Mouse (Mus musculus): ENCODE results near the gene 2610042L04Rik. TPM values are rescaled to one million over a fixed set of nuclear protein-coding genes. Genes with fewer than 3 reads are reported as not detected.
"Not testable (repeated sequence)": the region's sequence is repeated elsewhere in the genome, so short reads cannot be mapped to it uniquely, and the experiment has no call there.

2610042L04Rik gene
- polyA plus RNA-seq (2014; fragmentation: Nextera tagmentation; extraction: Ambion mirVana) = 0.63 and 0.75 TPM in 2 replicates

GRCm38 (mm10) chr14:4334476-4335080 is at the start of gene 2610042L04Rik:
Gene 2610042L04Rik, plus strand, starts transcription at chr14:4334763.
- not testable (repeated sequence) for H3K36me3 ChIP-seq (ENCODE audit: control insufficient read depth, insufficient read depth, low read length); H3K27ac ChIP-seq (ENCODE audit: low read depth, low read length); H3K27me3 ChIP-seq (ENCODE audit: control insufficient read depth, insufficient read depth, low read length); ATAC-seq (replicated peaks; ENCODE audit: low FRiP score); H3K4me1 ChIP-seq (replicated peaks; ENCODE audit: control insufficient read depth, insufficient read depth, low read length); H3K9me3 ChIP-seq (ENCODE audit: control insufficient read depth, low read length)
- H3K4me3 ChIP-seq (ENCODE audit: low read depth, low read length) = peak within 1 kb of the TSS; percentile 36
- peak within 1 kb of the TSS; percentile 63 for H3K4me2 ChIP-seq (ENCODE audit: low read depth, low read length, severe bottlenecking)
- DNase-seq (ENCODE audit: low spot score) = peak; percentile 59
- H3K9ac ChIP-seq (ENCODE audit: low read length) = peak within 1 kb of the TSS; percentile 51
- 3% methylated on average over 18 of the region's 48 CpGs for WGBS

- not testable (repeated sequence) for H3K4me1 ChIP-seq (replicated peaks; ENCODE audit: control insufficient read depth, insufficient read depth, low read length); H3K9ac ChIP-seq (ENCODE audit: low read length); H3K36me3 ChIP-seq (ENCODE audit: control insufficient read depth, insufficient read depth, low read length); H3K27ac ChIP-seq (ENCODE audit: low read depth, low read length); H3K4me3 ChIP-seq (ENCODE audit: low read depth, low read length); H3K9me3 ChIP-seq (ENCODE audit: control insufficient read depth, low read length); H3K4me2 ChIP-seq (ENCODE audit: low read depth, low read length, severe bottlenecking); DNase-seq (ENCODE audit: low spot score); ATAC-seq (replicated peaks; ENCODE audit: low FRiP score); H3K27me3 ChIP-seq (ENCODE audit: control insufficient read depth, insufficient read depth, low read length)
- no CpG with 5 or more reads among the region's 1 CpGs for WGBS
Observed at GRCm38 (mm10) chr14:4316983-4317382, 17.6 kb upstream of the 2610042L04Rik start, which contains the start of gene Gm3149. Gene Gm3149, plus strand, starts transcription at chr14:4317283.

- not testable (repeated sequence) for DNase-seq (ENCODE audit: low spot score); H3K27me3 ChIP-seq (ENCODE audit: control insufficient read depth, insufficient read depth, low read length); H3K4me3 ChIP-seq (ENCODE audit: low read depth, low read length); ATAC-seq (replicated peaks; ENCODE audit: low FRiP score); H3K9ac ChIP-seq (ENCODE audit: low read length); H3K4me2 ChIP-seq (ENCODE audit: low read depth, low read length, severe bottlenecking); H3K4me1 ChIP-seq (replicated peaks; ENCODE audit: control insufficient read depth, insufficient read depth, low read length); H3K36me3 ChIP-seq (ENCODE audit: control insufficient read depth, insufficient read depth, low read length); H3K9me3 ChIP-seq (ENCODE audit: control insufficient read depth, low read length); H3K27ac ChIP-seq (ENCODE audit: low read depth, low read length)
- 5% methylated on average over 7 of the region's 8 CpGs for WGBS
Observed at GRCm38 (mm10) chr14:4335506-4335905, 943 bp downstream of the 2610042L04Rik start.

- H3K4me1 ChIP-seq (replicated peaks; ENCODE audit: control insufficient read depth, insufficient read depth, low read length); H3K9me3 ChIP-seq (ENCODE audit: control insufficient read depth, low read length); H3K4me2 ChIP-seq (ENCODE audit: low read depth, low read length, severe bottlenecking); ATAC-seq (replicated peaks; ENCODE audit: low FRiP score); H3K4me3 ChIP-seq (ENCODE audit: low read depth, low read length); DNase-seq (ENCODE audit: low spot score); H3K9ac ChIP-seq (ENCODE audit: low read length); H3K27ac ChIP-seq (ENCODE audit: low read depth, low read length); H3K27me3 ChIP-seq (ENCODE audit: control insufficient read depth, insufficient read depth, low read length); H3K36me3 ChIP-seq (ENCODE audit: control insufficient read depth, insufficient read depth, low read length): not testable (repeated sequence)
- 86% methylated on average over 3 of the region's 3 CpGs for WGBS
Observed at GRCm38 (mm10) chr14:4368991-4369390, 34.4 kb downstream of the 2610042L04Rik start.

- WGBS = 71% methylated on average over 3 of the region's 3 CpGs
- not testable (repeated sequence) for H3K9ac ChIP-seq (ENCODE audit: low read length); H3K4me1 ChIP-seq (replicated peaks; ENCODE audit: control insufficient read depth, insufficient read depth, low read length); H3K9me3 ChIP-seq (ENCODE audit: control insufficient read depth, low read length); H3K36me3 ChIP-seq (ENCODE audit: control insufficient read depth, insufficient read depth, low read length); H3K4me3 ChIP-seq (ENCODE audit: low read depth, low read length); H3K4me2 ChIP-seq (ENCODE audit: low read depth, low read length, severe bottlenecking); DNase-seq (ENCODE audit: low spot score); ATAC-seq (replicated peaks; ENCODE audit: low FRiP score); H3K27ac ChIP-seq (ENCODE audit: low read depth, low read length); H3K27me3 ChIP-seq (ENCODE audit: control insufficient read depth, insufficient read depth, low read length)
Observed at GRCm38 (mm10) chr14:4369691-4370090, 35.1 kb downstream of the 2610042L04Rik start.

- not testable (repeated sequence) for H3K4me1 ChIP-seq (replicated peaks; ENCODE audit: control insufficient read depth, insufficient read depth, low read length); DNase-seq (ENCODE audit: low spot score); H3K27me3 ChIP-seq (ENCODE audit: control insufficient read depth, insufficient read depth, low read length); H3K27ac ChIP-seq (ENCODE audit: low read depth, low read length); ATAC-seq (replicated peaks; ENCODE audit: low FRiP score); H3K9ac ChIP-seq (ENCODE audit: low read length); H3K9me3 ChIP-seq (ENCODE audit: control insufficient read depth, low read length); H3K4me2 ChIP-seq (ENCODE audit: low read depth, low read length, severe bottlenecking); H3K36me3 ChIP-seq (ENCODE audit: control insufficient read depth, insufficient read depth, low read length); H3K4me3 ChIP-seq (ENCODE audit: low read depth, low read length)
Observed at GRCm38 (mm10) chr14:4377871-4378270, 43.3 kb downstream of the 2610042L04Rik start.

- not testable (repeated sequence) for ATAC-seq (replicated peaks; ENCODE audit: low FRiP score); DNase-seq (ENCODE audit: low spot score); H3K9ac ChIP-seq (ENCODE audit: low read length); H3K4me1 ChIP-seq (replicated peaks; ENCODE audit: control insufficient read depth, insufficient read depth, low read length); H3K9me3 ChIP-seq (ENCODE audit: control insufficient read depth, low read length); H3K4me3 ChIP-seq (ENCODE audit: low read depth, low read length); H3K27ac ChIP-seq (ENCODE audit: low read depth, low read length); H3K27me3 ChIP-seq (ENCODE audit: control insufficient read depth, insufficient read depth, low read length); H3K36me3 ChIP-seq (ENCODE audit: control insufficient read depth, insufficient read depth, low read length); H3K4me2 ChIP-seq (ENCODE audit: low read depth, low read length, severe bottlenecking)
Observed at GRCm38 (mm10) chr14:4385606-4386005, 51.0 kb downstream of the 2610042L04Rik start.

- not testable (repeated sequence) for H3K4me3 ChIP-seq (ENCODE audit: low read depth, low read length); DNase-seq (ENCODE audit: low spot score); ATAC-seq (replicated peaks; ENCODE audit: low FRiP score); H3K36me3 ChIP-seq (ENCODE audit: control insufficient read depth, insufficient read depth, low read length); H3K9me3 ChIP-seq (ENCODE audit: control insufficient read depth, low read length); H3K27ac ChIP-seq (ENCODE audit: low read depth, low read length); H3K4me2 ChIP-seq (ENCODE audit: low read depth, low read length, severe bottlenecking); H3K9ac ChIP-seq (ENCODE audit: low read length); H3K27me3 ChIP-seq (ENCODE audit: control insufficient read depth, insufficient read depth, low read length); H3K4me1 ChIP-seq (replicated peaks; ENCODE audit: control insufficient read depth, insufficient read depth, low read length)
- WGBS = 100% methylated on average over 2 of the region's 6 CpGs
Observed at GRCm38 (mm10) chr14:4392841-4393530, 58.4 kb downstream of the 2610042L04Rik start.

GRCm38 (mm10) chr14:4397226-4397625 is 62.7 kb downstream of the 2610042L04Rik start, which contains the start of gene Gm3159:
Gene Gm3159, plus strand, starts transcription at chr14:4397526.
- H3K27ac ChIP-seq (ENCODE audit: low read depth, low read length); H3K9me3 ChIP-seq (ENCODE audit: control insufficient read depth, low read length); H3K4me1 ChIP-seq (replicated peaks; ENCODE audit: control insufficient read depth, insufficient read depth, low read length); H3K9ac ChIP-seq (ENCODE audit: low read length); H3K27me3 ChIP-seq (ENCODE audit: control insufficient read depth, insufficient read depth, low read length); H3K36me3 ChIP-seq (ENCODE audit: control insufficient read depth, insufficient read depth, low read length); ATAC-seq (replicated peaks; ENCODE audit: low FRiP score); H3K4me3 ChIP-seq (ENCODE audit: low read depth, low read length); H3K4me2 ChIP-seq (ENCODE audit: low read depth, low read length, severe bottlenecking); DNase-seq (ENCODE audit: low spot score): not testable (repeated sequence)
- WGBS = no CpG with 5 or more reads among the region's 3 CpGs

Measured in forebrain, embryonic 11.5 days (tissue).